Mouse (Mus musculus): ENCODE results near the gene Prss56.

Gene Prss56

DNA sequence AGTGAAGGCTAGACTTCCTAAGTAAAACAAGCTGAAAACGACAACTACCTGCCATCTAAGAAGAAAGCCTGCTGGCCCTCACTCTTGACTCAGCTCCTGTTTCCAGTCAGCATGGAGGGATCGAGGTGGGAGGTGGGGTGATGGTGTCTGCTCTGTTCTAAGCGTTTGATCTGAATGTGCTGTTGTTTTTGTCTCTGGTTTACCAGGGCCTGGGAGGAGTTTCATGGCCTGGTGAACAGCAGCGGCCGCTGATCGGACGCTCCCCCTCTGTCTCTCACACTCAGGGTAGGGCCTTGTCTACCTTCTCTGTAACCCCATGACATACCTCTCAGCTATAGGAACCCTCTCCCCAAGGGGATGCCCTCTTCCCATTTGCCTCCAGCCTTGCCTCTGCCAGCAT lies 49.1 kb downstream of the Prss56 start:
- DNase-seq (ENCODE audit: low read depth, low spot score), result peak; percentile 65
